ENCODE assay signal across 9 mouse cellular contexts in the genomic region with DNA sequence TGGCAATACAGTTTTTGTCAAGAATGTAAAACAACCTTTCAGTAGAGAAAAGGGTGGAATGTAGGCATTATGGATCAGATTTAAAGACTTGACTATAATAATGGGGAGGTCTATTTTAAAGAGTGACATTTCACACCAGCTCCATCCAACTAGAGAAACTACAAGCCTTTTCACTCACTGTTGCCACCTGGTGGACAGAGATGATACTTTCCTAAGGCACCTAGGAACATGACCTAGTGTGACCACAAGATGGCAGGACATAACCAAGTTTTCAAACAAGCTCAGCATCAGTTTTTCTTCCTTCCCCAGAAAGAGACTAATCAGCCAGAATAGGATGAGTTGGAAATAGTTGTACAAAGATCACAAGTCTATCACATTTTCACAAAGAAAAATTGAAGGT.
A peak's percentile ranks its signal among the peaks of the same experiment; 100 is the strongest.
DNase-seq lines count a peak whose midpoint lies in the region; ATAC-seq lines count a peak whose summit lies in the region.
"Had no signal": no experiment of that assay in that cellular context is flagged by ENCODE, and none has a peak within 500 bp of the region (broad histone marks: within the 10 kb centered on the region; RNA-seq: fewer than 3 reads in every experiment).

No protein-coding gene starts in this region.

- H3K36me3 ChIP-seq in kidney, embryonic 15.5 days: no peaks in the 10 kb centered on the region
- no peaks in the 10 kb centered on the region for H3K36me3 ChIP-seq in limb, embryonic 13.5 days
- H3K36me3 ChIP-seq in neural tube, embryonic 11.5 days (ENCODE audit: control insufficient read depth, insufficient read depth, low read length): no peaks in the 10 kb centered on the region

- intact Hi-C loops in gastrocnemius, postnatal 14 days (cut with DNase I; ENCODE audit: low total_unique reads): no loop called here

- no peaks in the 10 kb centered on the region for H3K27me3 ChIP-seq in kidney, embryonic 15.5 days
- no peaks in the 10 kb centered on the region for H3K27me3 ChIP-seq in limb, embryonic 13.5 days
- no peaks in the 10 kb centered on the region for H3K27me3 ChIP-seq in neural tube, embryonic 11.5 days (ENCODE audit: control insufficient read depth, insufficient read depth, low read length)

- no peaks in the 10 kb centered on the region for H3K4me1 ChIP-seq in kidney, embryonic 15.5 days
- no peaks in the 10 kb centered on the region for H3K4me1 ChIP-seq in limb, embryonic 13.5 days
- no peaks in the 10 kb centered on the region for H3K4me1 ChIP-seq in neural tube, embryonic 11.5 days (ENCODE audit: control insufficient read depth, insufficient read depth, low read length)

- H3K4me2 ChIP-seq in kidney, embryonic 15.5 days: no peak overlapping the region
- no peak overlapping the region for H3K4me2 ChIP-seq in limb, embryonic 13.5 days (replicated peaks)
- no peak overlapping the region for H3K4me2 ChIP-seq in neural tube, embryonic 11.5 days (ENCODE audit: low read depth)

- H3K9ac ChIP-seq in kidney, embryonic 15.5 days: no peak overlapping the region
- no peak overlapping the region for H3K9ac ChIP-seq in limb, embryonic 13.5 days
- no peak overlapping the region for H3K9ac ChIP-seq in neural tube, embryonic 11.5 days (ENCODE audit: low read length)

- H3K4me3 ChIP-seq in kidney, embryonic 15.5 days (replicated peaks): no peak overlapping the region
- no peak overlapping the region for H3K4me3 ChIP-seq in limb, embryonic 13.5 days
- H3K4me3 ChIP-seq in neural tube, embryonic 11.5 days (ENCODE audit: low read depth, low read length): no peak overlapping the region
- H3K4me3 ChIP-seq: erythroblast, embryonic 14.5 days had no signal

- no peaks in the 10 kb centered on the region for H3K9me3 ChIP-seq in kidney, embryonic 15.5 days (replicated peaks)
- H3K9me3 ChIP-seq in limb, embryonic 13.5 days: no peaks in the 10 kb centered on the region
- H3K9me3 ChIP-seq in neural tube, embryonic 11.5 days (ENCODE audit: control insufficient read depth, low read length): no peaks in the 10 kb centered on the region

- ATAC-seq in kidney, embryonic 15.5 days (replicated peaks; ENCODE audit: low FRiP score): peak; percentile 60; the same call in 1 of the 2 replicates
- ATAC-seq in limb, embryonic 13.5 days (ENCODE audit: low FRiP score, low read depth): peak; percentile 58; the same call in 1 of the 2 replicates
- peak; percentile 63; the same call in 1 of the 2 replicates for ATAC-seq in neural tube, embryonic 11.5 days (ENCODE audit: insufficient read depth, low FRiP score, low TSS enrichment)

- no peak overlapping the region for H3K27ac ChIP-seq in kidney, embryonic 15.5 days
- no peak overlapping the region for H3K27ac ChIP-seq in limb, embryonic 13.5 days
- H3K27ac ChIP-seq in neural tube, embryonic 11.5 days (ENCODE audit: low read depth, low read length): no peak overlapping the region

- DNase-seq in A20 (ENCODE audit: low read depth, low spot score): peak; percentile 78
- peak; percentile 63 to 92 for DNase-seq in adrenal gland, adult (ENCODE audit: inconsistent age in 2 of 2, low spot score in 1 of 2)
- peak; percentile 92 for DNase-seq in embryo, embryonic 10 days (ENCODE audit: low spot score)
- peak; percentile 57 for DNase-seq in gastrocnemius, postnatal 14 days
- peak; percentile 77 for DNase-seq in neural tube, embryonic 11.5 days (ENCODE audit: low spot score)
- DNase-seq in testis, postnatal 10 days (ENCODE audit: low spot score): peak; percentile 83
